Mouse (Mus musculus) cerebellum, adult 18-20 months (tissue): Measurements from ENCODE around the gene Osbpl6.

ENCODE experiments used
- DNase-seq, 2 experiments: peaks; one replicate each; pipeline ENCODE4 v3.0.0; 2021

Osbpl6 gene

DNA sequence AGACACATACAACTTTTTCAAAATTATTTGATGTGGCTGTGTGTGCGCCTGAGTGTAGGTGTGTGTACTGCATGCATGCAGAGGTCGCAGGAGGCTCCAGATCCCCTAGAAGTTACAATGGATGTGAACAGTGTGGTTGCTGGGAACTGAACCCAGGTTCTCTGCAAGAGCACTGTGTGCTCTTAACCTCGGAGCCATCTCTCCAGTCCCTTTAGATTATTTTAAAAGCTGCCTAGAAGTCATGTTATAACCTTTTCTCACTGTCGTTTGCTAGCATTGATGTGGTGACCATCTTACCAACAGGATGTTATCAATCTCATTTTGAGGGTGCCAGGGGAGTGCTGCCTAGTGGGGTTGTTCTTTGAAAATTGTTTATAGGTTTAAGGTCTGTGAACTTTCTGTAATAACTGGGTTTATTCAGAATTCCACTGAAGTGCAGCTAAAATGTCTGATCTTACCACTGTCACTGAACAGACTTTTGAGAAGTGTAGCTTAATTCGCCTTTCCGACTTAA lies 15.2 kb downstream of the Osbpl6 start:
- DNase-seq, result no peak

DNA sequence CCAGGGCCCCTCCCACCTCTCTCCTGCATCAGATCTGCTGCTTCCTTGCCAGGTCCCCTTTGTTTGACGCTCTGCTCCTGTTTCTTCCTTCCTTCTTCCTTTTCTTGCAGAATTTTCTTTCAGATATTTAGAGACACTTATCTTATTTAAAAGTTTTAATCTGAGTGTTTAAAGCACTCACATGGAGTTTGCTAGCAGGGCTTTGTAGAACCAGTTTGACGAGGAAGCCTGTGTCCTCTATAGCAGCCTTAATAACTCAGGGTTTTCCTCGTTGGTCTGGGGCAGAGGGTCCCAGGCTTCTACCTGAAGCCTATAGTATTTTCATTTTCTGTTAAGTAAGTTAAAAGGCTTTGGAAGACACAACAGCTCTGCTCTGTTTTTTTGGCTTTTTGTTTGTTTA lies 20.5 kb downstream of the Osbpl6 start:
- DNase-seq, result no peak

DNA sequence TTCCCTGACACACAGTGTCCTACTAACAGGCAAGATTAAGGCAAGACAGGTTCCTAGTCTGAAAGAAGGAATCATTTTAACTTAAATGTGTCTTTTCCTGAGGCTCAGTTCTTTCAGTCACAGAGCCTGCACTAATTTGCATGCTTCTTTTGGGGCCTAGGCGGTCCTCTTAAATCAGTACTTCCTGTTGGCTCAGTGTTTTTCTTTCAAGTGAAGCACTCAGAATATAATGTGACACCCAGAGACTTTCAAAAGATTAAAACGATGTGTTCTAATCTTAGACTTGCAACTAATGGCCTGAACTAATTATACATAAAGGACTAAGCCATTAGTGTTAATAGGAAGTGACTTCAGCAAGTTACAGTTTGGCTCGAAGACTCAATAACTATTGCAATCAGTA lies 23.0 kb downstream of the Osbpl6 start:
- DNase-seq, result no peak

DNA sequence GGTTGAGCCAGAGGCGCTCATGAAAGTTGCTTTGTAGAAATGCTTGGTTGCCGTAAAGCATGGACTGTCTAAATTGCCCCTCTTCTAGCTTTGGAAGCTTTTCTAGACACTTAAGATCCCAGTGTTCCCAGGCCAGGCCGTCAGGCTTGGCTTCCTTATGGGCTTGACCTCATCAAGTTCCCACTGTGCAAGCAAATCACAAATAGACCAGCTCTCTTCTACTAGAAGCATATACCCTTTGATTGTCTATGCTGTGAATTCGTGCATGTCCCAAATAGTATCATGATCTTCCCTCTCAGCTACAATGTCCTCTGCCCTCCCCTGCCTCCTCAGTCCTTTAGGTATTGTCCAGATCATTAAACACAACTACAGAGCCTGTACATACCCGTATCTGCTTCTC lies 23.5 kb downstream of the Osbpl6 start:
- DNase-seq, result no peak

DNA sequence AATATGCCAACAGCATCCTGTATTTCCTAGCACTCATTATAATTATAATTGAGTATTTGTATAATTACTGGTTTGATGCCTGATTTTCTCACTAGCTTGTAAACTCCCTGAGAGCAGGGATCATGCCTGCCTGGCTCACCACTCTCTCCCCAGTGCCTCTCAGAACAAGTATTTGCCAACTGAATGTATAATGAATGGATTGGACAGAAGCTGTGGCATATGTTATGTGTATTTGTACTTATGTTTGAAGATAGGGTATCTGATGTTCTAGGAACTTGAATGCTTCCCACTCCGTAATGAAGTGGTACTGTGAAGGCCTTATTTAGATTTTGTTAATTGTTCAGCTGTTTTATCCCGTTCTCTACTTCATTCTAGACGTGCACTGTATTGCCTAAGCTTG lies 24.2 kb downstream of the Osbpl6 start:
- DNase-seq, result no peak

DNA sequence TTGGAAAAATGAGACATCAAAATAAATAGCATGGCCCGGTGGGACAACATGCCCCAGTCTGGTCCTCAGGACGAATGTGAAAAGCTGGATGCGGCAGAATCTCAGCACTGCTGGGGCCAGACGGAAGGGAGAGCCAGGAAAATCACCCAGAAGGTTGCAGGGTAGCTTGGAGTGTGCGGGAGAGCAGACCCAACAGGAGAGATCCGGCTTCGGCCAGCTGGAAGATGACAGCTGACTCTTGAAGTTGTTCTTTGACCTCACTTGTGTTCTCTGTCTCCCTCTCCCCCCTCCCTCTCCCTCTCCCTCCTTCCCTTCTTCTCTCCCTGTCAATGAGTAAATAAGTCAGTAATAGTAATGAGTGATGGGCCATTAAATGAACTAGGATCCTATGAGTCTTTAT lies 27.9 kb downstream of the Osbpl6 start:
- peak in 1 of 2 experiments; percentile 19 for DNase-seq

DNA sequence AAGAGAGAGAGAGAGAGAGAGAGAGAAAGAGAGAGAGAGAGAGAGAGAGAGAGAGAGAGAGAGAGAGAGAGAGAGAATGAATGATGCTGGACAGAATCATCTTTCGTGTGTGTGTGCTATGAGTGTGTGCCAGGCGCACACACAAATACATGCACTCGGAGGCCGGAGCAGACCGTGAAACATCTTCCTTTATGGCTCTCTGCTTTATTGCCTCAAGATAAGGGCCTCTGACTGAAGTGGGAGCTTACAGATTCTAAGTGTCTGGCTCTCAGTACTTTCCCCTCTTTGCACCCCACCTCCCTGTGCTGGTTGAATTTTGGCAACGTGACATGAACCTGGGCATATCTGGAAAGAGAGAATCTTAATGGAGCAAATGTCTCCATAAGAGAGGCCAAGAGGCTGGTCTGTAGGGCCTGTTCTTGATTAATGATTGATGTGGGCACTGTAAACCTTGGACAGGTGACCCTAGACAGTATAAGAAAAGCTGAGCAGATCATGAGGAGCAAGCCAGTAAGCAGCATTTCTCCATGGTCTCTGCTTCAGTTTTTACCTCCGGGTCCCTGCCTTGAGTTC lies 29.4 kb downstream of the Osbpl6 start:
- DNase-seq, result no peak

DNA sequence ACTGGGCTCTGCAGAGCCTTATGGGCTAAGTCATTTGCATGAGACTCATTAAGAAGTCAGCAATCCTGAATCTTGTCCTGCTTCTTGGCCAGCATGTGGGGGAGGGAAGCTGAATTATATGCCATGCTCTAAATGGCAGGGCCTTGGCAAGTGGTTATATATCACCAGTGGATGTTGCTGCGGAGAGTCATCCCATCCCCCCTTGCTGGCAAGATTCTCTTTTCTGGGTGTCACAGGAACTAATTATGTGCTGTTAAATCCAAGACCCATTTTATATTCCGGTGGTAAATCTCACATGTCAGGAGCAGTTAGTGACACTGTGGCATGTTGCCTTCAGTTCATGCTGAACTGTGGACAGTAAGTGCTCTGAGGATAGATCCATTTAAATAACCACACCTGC lies 31.1 kb downstream of the Osbpl6 start:
- no peak for DNase-seq

DNA sequence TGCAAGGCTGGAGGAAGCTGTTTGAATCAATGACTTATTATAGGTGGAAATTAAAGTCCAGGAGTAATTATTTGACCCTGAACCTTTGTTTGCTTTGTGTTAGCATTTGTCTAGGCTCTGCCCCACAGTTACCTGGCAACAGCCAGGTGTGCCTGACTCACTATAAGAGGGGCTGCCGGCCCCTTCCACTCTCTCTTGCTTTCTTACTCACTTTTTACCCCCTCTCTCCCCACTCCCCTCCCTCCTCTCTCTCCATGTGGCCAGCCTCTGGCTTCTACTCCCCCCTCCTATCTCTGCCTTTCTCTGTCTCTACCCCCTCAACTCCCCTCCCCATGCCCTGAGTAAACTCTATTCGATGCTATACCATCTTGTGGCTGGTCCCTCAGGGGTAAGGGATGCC lies 33.2 kb downstream of the Osbpl6 start:
- no peak for DNase-seq

DNA sequence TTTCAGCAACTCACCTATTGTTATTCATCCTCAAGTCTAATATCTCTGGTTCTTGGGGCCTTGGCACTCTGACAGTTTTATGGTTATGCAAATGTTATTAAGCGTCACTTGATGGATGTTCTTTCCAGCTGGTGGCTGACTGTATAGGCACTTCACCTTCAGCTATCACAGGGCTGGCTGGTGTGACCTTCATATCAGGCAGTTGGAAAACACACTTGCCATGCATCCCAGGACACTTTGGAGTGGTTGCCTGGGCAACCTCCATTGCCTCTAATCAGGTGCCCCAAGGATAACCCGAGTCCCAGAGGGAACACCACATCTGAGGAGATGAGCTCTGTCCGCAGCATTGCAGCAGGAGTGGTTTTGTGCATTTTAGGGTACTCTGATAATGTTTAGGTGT lies 35.8 kb downstream of the Osbpl6 start:
- DNase-seq, result no peak

DNA sequence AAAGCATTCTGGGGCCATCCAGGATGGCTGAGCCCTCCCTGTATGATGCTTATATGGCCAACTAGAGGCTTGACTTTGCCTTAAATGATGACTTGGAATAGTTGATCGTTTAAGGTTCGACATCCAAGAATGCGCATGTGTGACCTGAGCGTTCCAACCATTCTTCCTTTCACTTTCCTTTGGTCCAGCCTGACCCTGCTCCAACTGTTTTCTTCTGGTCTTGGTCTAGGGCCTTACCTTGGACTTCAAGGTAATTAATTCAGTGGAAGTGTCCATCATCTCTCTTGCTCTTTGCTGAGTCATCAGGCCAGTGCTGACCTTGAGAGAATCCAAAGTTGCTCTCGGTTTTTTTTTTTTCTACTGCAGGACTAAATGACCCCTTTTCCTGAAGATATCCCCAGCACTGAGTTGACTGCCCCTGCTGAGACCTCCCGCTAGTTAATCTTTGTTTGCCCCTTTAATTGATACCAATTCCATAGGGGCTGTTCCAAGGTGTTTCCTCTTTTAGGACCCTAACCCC lies 43.6 kb downstream of the Osbpl6 start:
- DNase-seq, result peak in 1 of 2 experiments; percentile 1

DNA sequence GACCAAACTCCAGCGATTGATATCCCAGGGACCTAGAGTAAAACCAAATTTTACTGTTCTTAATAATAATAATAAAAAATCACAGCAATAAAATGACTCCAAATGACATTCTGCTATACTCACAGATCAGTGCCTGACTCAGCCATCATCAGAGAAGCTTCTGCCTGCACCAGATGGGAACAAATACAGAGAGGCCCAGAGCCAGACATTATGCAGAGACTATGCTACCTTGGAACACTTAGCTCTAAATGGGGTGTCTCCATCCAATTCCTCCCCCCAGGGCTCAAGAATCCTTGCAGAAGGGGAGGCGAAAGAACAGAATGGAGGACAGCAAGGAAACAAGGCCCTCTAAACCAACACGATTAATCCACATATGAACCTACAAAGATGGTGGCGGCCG lies 60.4 kb downstream of the Osbpl6 start:
- peak; percentile 20 to 32 for DNase-seq

DNA sequence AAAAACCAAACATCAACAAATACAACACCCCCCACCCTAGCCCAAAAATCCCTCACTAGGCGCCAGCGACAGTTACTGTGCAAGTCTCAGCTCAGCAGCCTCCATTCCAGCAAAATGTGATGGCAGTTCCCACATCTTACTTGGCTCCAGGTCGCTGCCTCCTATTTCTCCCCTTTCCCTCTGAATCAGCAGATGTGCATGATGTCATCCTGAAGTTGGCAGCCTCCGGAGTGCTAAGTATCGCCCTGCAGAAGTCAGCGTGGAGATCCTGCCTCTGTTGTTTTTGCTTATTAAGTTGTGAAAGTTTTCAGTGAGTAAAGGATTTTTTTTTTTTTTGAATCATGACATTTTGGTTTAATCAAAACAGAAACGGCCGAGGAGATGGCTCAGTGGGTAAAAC lies 61.9 kb downstream of the Osbpl6 start:
- peak; percentile 1 to 13 for DNase-seq

DNA sequence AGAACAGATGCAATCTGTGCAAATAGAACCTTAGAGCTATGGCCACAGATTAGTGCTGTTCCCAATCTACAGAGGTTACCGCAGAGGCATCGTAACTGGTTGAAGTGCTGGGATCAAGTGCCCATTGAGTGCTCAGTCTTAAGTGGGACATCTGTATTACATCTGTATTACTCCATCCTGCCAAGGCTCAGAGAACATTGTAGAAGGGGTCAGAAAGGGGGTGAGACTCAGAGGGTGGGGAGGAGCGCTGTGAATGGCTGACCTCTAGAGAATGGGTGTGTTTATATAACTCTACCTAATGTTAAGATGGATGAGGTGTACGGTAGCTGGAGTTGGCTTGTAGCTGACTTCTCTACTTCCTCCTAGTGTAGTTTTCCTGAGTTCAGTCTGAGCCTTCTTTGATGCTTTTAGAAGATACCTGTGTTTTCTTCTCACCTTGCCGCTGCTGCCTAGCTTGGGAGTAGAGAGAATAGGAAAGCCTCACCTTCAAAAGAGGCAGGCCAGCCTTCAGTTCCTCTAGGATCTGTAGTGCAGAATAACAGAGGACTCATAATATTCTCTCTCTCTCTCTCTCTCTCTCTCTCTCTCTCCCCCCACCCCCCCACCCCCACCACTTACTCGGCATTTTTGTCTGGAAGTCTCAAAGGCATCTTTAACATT lies 62.9 kb downstream of the Osbpl6 start:
- no peak for DNase-seq

DNA sequence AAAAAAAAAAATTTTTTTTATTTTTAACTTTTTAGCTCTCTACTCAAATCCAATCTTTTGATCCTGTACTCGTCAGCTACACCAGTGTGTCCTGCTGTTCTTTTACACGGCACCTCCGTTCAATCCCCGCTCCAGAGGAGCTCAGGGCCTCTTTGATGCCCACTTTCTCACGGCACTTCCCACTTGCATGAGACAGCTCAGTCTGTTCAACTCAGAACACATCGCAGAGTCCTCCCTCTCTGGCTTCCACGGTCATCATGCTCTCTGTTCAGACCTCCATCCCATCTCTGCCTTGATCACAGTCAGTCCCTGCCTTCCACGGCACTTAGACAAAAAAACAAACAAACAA lies 63.4 kb downstream of the Osbpl6 start:
- DNase-seq, result no peak

DNA sequence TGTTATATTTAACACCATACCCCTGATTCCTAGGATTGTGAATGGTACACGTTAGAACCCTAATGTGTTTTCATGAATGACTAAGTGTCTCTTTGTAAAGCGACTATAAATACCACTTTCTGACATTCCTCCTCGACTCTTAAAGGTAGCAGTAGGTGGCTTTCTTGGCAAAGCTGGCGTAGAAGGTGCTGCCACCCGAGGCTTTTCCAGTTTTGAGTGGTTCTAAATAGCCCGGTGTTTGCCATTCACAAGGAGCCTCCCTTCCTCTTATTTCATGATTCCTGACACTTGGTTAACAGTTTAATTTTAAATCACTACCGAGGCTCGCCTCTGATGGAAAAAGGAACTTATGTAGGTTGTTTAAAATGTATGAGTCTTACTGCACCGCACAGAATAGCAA lies 64.1 kb downstream of the Osbpl6 start:
- DNase-seq, result no peak

DNA sequence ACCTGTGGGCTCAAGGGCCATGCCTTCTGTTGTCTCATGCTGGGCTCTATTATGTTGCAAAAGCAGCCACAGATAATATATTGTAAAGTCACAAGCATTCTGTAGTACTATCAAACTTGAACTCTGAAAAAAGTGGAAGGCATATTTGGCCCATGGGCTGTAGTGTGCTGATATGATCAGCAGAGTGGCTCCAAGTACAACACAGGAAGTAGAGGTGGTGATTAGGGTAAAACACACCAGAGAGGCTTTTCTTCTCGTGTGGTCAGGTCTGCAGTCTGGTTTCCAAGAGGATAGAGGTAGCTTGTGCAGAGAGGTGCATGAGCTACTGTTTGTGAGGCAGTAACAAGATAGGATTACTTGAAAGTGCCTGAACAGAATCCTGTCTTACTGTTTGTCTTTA lies 69.5 kb downstream of the Osbpl6 start:
- DNase-seq, result no peak

DNA sequence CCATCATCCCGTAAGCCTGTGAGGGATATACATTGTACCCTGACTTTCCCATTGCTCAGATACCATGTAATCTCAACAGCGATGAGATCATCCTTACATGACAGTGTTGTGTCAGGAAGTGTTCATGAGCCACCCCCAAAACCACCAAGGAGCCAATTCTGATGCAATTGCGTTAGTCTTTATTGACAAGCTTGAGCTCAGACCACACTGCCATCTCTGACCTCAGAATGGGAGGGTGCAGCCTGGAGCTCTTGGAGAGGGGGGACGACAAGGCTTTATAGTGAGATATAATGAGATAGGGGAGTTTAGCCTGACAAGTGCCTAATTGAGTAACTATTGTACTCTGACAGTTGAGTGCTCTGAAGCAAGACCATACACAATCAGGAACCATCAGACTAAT lies 82.5 kb downstream of the Osbpl6 start:
- no peak for DNase-seq

DNA sequence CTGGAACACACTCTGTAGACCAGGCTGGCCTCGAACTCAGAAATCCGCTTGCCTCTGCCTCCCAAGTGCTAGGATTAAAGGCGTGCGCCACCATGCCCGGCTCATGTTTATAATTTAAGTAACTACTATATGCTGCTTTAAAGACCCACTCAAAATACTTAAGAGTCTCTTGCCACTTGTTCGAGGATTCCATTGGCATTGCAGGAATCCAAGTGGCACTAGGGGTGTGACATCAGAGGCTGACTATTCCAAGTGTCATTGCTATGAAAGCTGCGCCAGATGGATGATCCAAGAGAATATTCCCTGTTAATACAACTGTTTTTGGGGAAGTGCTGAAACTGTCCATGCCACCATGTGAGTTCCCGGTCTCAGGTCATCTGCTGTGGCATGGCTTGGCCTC lies 83.9 kb downstream of the Osbpl6 start:
- DNase-seq, result no peak

DNA sequence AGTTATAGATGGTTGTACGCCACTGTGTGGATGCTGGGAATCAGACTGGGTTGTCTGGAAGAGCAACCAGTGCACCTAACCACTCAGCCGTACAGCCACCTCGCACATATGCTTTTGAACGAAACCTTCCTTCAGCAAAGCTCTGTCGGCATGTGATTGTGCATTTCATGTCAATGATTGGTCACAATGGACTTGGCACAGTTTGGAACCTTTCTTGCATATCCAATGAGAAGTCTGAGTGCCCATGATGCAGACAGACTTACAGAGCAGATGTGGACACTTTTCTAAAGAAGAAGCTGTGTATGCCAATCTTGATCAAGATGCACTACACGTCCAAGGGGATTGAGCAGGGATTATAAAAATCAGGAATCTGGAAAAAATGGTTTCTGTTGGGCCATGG lies 85.1 kb downstream of the Osbpl6 start:
- DNase-seq, result no peak

DNA sequence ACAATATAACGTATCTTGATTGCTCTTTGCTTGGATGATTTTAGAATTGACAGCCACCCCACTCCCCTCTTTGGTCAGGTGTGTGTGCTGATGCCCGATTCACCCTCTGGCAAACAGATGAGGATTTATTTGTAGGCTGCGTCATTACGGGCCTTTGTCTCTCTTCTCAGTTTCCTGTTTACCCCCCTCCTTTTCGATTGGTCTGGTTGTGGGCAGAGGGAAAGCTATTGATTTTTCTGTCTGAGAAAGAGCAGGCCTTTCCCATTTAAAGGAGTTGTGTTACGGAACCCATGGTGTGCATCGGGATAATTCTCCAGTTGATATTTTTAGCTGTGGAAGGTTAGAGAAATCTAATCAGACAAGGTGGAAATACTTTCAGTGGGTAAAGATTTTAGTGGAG lies 85.9 kb downstream of the Osbpl6 start:
- no peak for DNase-seq

DNA sequence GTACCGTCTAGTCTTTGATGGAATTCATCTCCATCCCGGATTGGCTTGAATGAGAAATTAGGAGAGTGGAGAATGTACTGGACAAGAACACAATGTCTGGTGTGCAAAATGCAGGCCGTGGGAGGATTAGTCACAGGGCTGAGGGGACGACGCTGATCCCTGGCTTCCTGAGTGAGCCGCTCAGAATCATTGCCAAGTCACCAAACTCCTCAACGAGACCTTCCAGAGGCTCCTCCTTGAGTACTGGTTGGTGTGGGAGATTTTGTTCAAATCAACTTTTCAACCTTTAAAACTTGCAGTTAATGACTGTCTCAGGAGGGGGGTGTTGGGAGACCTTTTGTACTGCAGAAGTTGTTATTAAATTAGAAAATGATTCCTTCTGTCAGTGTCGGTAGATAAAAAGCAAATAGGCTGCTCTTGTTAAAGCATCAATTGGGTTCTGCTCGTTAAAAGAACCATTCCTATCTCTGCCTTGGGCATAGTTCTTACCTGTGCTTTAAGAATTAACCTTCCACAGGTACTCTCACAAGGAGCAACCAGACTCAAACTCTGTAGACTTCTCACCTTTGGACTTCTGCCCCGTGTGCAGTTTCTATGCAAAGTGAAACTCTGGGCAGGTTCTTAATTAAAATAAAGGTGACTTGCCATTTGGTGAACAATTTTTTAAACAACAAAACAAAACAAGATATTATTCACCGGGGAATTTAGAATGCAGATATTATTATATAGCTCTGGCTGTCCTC lies 89.9 kb downstream of the Osbpl6 start:
- DNase-seq, result no peak

DNA sequence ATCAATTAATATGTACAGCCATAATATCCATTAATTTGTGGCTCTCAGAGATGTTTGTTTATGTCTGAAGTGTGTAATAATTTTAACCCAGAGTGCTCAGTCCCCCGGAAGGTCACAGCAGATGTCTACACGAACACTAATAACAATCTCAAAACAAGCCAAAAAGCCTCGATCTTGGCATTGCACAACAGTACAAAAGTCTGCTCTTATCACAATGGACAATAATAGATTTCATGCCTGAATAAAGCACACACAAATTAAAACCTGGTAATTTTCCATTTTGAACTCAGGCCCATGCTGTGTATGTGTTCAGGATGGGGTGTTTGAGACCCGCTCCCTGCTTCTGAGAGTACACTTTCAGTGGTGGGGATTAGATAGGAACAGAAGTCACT lies 90.4 kb downstream of the Osbpl6 start:
- no peak for DNase-seq

DNA sequence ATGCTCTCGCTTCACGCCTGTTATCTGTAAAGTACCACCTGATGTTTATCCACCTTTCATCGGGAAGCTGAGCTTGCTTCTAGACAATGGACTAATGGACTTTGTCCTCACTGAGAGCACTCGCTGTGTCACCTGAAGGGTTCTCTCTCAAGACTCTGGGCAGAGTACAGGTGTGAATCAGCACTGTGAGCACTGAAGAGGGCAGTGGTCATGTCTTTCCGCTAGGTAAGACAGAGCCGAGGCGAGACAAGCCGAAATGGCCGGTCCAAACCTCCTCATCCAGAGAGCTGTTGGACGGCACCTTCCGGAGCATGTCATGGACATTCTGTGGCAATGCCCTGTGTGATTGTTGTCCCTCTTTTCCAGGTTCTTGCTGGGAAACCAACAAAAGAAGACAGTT lies 92.6 kb downstream of the Osbpl6 start:
- DNase-seq, result no peak
